Mouse (Mus musculus): ENCODE data around the gene Bcl11b. TPM values are rescaled to one million over a fixed set of nuclear protein-coding genes. Genes with fewer than 3 reads are reported as not detected.

The Bcl11b gene
- polyA plus RNA-seq, 1 experiment: 27.2 TPM

GRCm38 (mm10) chr12:107977086-107977485, 26.3 kb downstream of the Bcl11b start:
- no peak for TF ChIP-seq CTCF (IDR thresholded peaks at IDR 0.05; ENCODE audit: extremely low read depth, insufficient read depth, low read length)
- no peak for TF ChIP-seq POLR2A (IDR thresholded peaks at IDR 0.05; ENCODE audit: extremely low read depth, insufficient read depth, low read length)
- Histone ChIP-seq H3K4me1 (ENCODE audit: control insufficient read depth, insufficient read depth, low read length) (peaks cover 4% of the 10 kb centered on the region), H3K27ac (ENCODE audit: insufficient read depth, low read length) (peak overlapping the region; percentile 88), H3K4me3 (ENCODE audit: insufficient read depth, low read length) (peak overlapping the region; percentile 28; the same call in 1 of the 2 replicates)

GRCm38 (mm10) chr12:107976571-107977001, 26.8 kb downstream of the Bcl11b start:
- Histone ChIP-seq H3K27ac (ENCODE audit: insufficient read depth, low read length) (peak overlapping the region; percentile 41), H3K4me1 (ENCODE audit: control insufficient read depth, insufficient read depth, low read length) (peaks cover 4% of the 10 kb centered on the region), H3K4me3 (ENCODE audit: insufficient read depth, low read length) (peak overlapping the region; percentile 28)
- TF ChIP-seq POLR2A (IDR thresholded peaks at IDR 0.05; ENCODE audit: extremely low read depth, insufficient read depth, low read length): no peak
- TF ChIP-seq CTCF (IDR thresholded peaks at IDR 0.05; ENCODE audit: extremely low read depth, insufficient read depth, low read length): peak; percentile 21; the same call in 1 of the 2 replicates

- TF ChIP-seq POLR2A (IDR thresholded peaks at IDR 0.05; ENCODE audit: extremely low read depth, insufficient read depth, low read length) (no peak), CTCF (IDR thresholded peaks at IDR 0.05; ENCODE audit: extremely low read depth, insufficient read depth, low read length) (no peak)
- Histone ChIP-seq H3K27ac (ENCODE audit: insufficient read depth, low read length) (peak overlapping the region; percentile 41), H3K4me1 (ENCODE audit: control insufficient read depth, insufficient read depth, low read length) (peaks cover 4% of the 10 kb centered on the region), H3K4me3 (ENCODE audit: insufficient read depth, low read length) (peak overlapping the region; percentile 28; the same call in 1 of the 2 replicates)
These were observed 27.4 kb downstream of the Bcl11b start for GRCm38 (mm10) chr12:107975897-107976570.

- H3K27ac ChIP-seq (ENCODE audit: insufficient read depth, low read length): peak overlapping the region; percentile 75
- peaks cover 4% of the 10 kb centered on the region for H3K4me1 ChIP-seq (ENCODE audit: control insufficient read depth, insufficient read depth, low read length)
These were observed 27.9 kb downstream of the Bcl11b start for GRCm38 (mm10) chr12:107975479-107975896.

GRCm38 (mm10) chr12:107974504-107974903, 28.9 kb downstream of the Bcl11b start:
- H3K27ac ChIP-seq (ENCODE audit: insufficient read depth, low read length): peak overlapping the region; percentile 35; the same call in 1 of the 2 replicates
- H3K4me3 ChIP-seq (ENCODE audit: insufficient read depth, low read length): no peak overlapping the region
- H3K4me1 ChIP-seq (ENCODE audit: control insufficient read depth, insufficient read depth, low read length): peaks cover 4% of the 10 kb centered on the region
- TF ChIP-seq POLR2A (IDR thresholded peaks at IDR 0.05; ENCODE audit: extremely low read depth, insufficient read depth, low read length): no peak

More at GRCm38 (mm10) chr12:107975479-107975896, 27.9 kb downstream of the Bcl11b start:
- no peak overlapping the region for H3K4me3 ChIP-seq (ENCODE audit: insufficient read depth, low read length)
- TF ChIP-seq POLR2A (IDR thresholded peaks at IDR 0.05; ENCODE audit: extremely low read depth, insufficient read depth, low read length) (no peak), CTCF (IDR thresholded peaks at IDR 0.05; ENCODE audit: extremely low read depth, insufficient read depth, low read length) (no peak)

- Histone ChIP-seq H3K4me1 (ENCODE audit: control insufficient read depth, insufficient read depth, low read length) (peaks cover 4% of the 10 kb centered on the region), H3K4me3 (ENCODE audit: insufficient read depth, low read length) (no peak overlapping the region), H3K27ac (ENCODE audit: insufficient read depth, low read length) (peak overlapping the region; percentile 35; the same call in 1 of the 2 replicates)
- TF ChIP-seq POLR2A (IDR thresholded peaks at IDR 0.05; ENCODE audit: extremely low read depth, insufficient read depth, low read length) (no peak), CTCF (IDR thresholded peaks at IDR 0.05; ENCODE audit: extremely low read depth, insufficient read depth, low read length) (no peak)
These were observed 29.8 kb downstream of the Bcl11b start for GRCm38 (mm10) chr12:107973556-107974140.

- H3K4me3 ChIP-seq (ENCODE audit: insufficient read depth, low read length): no peak overlapping the region
- TF ChIP-seq POLR2A (IDR thresholded peaks at IDR 0.05; ENCODE audit: extremely low read depth, insufficient read depth, low read length) (no peak), CTCF (IDR thresholded peaks at IDR 0.05; ENCODE audit: extremely low read depth, insufficient read depth, low read length) (no peak)
- no peak overlapping the region for H3K27ac ChIP-seq (ENCODE audit: insufficient read depth, low read length)
- H3K4me1 ChIP-seq (ENCODE audit: control insufficient read depth, insufficient read depth, low read length): peaks cover 2% of the 10 kb centered on the region; the same call in 1 of the 2 replicates
These were observed 32.2 kb downstream of the Bcl11b start for GRCm38 (mm10) chr12:107971081-107971780.

- Histone ChIP-seq H3K27ac (ENCODE audit: insufficient read depth, low read length) (no peak overlapping the region), H3K4me1 (ENCODE audit: control insufficient read depth, insufficient read depth, low read length) (peaks cover 2% of the 10 kb centered on the region; the same call in 1 of the 2 replicates), H3K4me3 (ENCODE audit: insufficient read depth, low read length) (no peak overlapping the region)
- TF ChIP-seq POLR2A (IDR thresholded peaks at IDR 0.05; ENCODE audit: extremely low read depth, insufficient read depth, low read length) (no peak), CTCF (IDR thresholded peaks at IDR 0.05; ENCODE audit: extremely low read depth, insufficient read depth, low read length) (no peak)
These were observed 32.8 kb downstream of the Bcl11b start for GRCm38 (mm10) chr12:107970637-107971036.

GRCm38 (mm10) chr12:107969841-107970371, 33.5 kb downstream of the Bcl11b start:
- H3K27ac ChIP-seq (ENCODE audit: insufficient read depth, low read length): peak overlapping the region; percentile 80
- H3K4me1 ChIP-seq (ENCODE audit: control insufficient read depth, insufficient read depth, low read length): no peaks in the 10 kb centered on the region; the same call in 1 of the 2 replicates
- no peak overlapping the region for H3K4me3 ChIP-seq (ENCODE audit: insufficient read depth, low read length)
- TF ChIP-seq POLR2A (IDR thresholded peaks at IDR 0.05; ENCODE audit: extremely low read depth, insufficient read depth, low read length): peak; percentile 20; the same call in 1 of the 2 replicates
- TF ChIP-seq CTCF (IDR thresholded peaks at IDR 0.05; ENCODE audit: extremely low read depth, insufficient read depth, low read length): no peak
